Mouse (Mus musculus) Muller cell, postnatal 12 days (primary cell): Measurements from ENCODE around the gene Coro1b.

Experiments
- DNase-seq: peaks from one replicate; pipeline ENCODE4 v3.0.0-alpha.2; 2015; ENCODE audit errors: inconsistent ontology term

Gene Coro1b

DNA sequence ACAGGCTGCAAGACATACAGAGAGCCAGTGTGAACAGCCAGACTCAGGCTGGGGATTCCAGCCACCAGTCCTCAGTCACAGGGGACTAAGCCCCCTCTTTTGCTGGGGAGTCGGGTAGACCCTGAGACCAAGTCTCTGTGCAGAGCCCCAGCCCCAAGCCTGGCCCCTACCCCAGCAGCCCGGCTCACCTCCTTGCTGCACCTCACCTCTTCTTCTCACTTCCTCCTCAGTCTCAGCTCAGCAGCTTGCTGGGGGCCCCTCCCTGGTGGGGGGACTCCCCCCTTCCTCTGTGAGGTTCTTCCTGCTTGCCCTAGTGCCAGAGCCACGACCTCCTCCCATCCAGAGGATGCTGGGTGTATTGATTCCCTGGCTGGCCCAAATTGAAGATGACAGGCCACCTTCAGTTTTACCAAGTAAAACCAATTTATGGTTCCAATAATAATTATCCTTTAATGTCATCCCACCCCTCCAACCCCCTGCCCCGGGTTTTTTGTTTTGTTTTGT is 42.5 kb downstream of the Coro1b start, which contains the start of gene Tbc1d10c:
TSS of gene Tbc1d10c (minus strand) at position 454 of the 504 bp plus-strand sequence.
- no peak for DNase-seq

DNA sequence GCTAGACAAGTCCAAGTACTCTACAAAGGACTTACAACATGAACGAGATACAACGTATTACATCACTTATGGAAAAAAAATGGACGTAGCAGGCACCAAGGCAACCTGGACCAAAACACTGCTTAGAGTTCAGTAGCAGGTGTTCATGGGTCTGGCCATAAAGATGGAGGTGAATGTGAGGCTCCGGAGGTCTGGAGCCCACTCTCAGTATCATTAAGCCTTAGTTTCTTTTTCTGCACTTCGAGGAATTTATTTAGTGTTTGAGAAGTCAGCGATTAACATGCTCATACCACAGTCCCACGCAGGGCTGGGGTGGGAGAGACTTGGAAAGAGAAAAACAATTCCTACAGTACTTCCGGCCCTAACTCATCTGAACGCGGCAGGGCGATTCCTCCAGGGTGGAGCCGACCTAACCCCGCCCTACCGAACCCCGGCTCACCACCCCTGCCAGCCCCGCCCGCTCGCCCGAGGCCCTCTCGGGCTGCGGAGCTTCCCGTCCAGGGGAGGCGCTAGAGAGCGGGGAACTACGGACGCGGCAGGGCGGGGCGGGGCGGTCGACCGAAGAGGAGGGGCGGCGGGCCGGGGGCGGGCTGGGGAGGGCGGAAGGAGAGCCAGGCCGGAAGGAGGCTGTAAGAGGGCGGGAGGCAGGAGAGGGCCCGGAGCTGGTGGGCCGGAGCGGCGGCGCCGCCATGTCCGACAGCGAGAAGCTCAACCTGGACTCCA is 43.3 kb downstream of the Coro1b start, which contains the start of gene Ppp1ca:
TSS of gene Ppp1ca (plus strand) at position 538 of the 723 bp plus-strand sequence.
- DNase-seq: peak; percentile 98

DNA sequence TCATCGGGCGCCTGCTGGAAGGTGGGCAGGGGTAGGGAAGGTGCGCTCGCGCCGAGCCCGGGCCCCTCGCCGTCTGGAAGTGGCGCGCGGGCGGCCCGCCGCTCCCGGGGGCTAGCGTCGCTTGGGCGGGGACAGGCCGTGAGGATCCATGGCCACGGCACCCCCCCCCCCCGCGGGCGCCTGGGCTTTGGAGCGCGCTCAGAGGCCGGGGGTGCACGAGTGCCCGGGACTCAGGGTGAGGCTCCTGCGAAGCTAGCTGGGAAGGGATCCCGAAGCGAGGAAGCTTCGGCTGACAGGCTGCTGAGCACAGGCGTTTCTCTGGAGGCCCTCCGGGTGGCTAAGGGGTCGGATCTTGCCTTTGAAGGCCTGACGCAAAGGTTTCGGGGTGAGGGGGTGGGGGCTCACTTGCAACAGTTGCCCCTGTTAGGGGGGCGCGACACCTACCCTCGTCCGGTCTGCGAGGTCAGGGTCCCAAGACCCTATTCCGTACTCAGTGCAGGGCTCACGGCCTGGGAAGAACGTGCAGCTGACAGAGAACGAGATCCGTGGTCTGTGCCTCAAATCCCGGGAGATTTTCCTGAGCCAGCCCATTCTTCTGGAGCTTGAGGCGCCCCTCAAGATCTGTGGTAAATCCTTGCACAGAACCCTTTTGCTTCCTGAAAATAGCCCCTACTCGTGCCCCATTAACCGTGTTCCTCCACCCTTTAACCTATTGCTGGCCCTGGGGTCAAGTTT is 44.0 kb downstream of the Coro1b start:
- peak; percentile 33 for DNase-seq

DNA sequence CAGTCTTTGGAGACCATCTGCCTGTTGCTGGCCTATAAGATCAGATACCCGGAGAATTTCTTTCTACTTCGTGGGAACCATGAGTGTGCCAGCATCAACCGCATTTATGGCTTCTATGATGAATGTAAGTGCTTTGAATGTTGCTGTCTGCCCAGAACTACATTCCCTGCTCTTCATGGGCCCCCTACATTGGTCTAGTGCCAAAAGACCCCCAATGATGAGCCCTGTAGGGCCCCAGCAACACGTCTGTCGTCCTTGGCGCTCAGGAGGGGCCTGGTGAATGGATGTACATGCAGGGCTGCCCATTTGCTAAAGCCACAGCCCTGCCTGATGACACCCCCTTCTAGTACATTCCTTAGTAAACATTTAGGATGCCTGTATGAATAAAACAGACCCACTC is 44.7 kb downstream of the Coro1b start:
- DNase-seq: no peak

DNA sequence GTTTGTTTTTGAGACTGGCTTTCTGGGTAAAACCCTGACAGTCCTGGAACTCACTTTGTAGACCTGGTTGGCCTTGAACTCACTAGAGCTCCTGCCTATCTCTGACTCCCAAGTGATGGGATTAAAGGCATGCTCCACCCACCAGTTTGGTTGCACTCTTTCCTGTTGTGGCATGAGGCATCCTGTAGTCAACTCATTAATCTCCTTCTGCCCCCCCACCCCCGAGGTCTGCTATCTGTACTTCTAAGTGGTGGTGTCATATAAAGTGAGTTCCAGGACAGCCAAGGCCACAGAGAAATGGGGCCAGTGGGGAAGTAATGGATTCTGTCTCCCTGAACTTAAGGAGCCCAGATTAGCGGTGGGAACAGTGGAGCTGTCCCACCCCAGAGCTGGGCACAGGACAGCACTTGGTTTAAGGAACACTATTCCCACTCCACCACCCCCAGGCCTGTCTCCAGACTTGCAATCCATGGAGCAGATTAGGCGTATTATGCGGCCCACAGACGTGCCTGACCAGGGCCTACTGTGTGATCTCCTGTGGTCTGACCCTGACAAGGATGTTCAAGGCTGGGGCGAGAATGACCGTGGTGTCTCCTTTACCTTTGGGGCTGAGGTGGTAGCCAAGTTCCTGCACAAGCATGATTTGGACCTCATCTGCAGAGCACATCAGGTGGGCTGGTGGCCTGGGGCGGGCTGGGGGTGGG is 45.8 kb downstream of the Coro1b start:
- no peak for DNase-seq

DNA sequence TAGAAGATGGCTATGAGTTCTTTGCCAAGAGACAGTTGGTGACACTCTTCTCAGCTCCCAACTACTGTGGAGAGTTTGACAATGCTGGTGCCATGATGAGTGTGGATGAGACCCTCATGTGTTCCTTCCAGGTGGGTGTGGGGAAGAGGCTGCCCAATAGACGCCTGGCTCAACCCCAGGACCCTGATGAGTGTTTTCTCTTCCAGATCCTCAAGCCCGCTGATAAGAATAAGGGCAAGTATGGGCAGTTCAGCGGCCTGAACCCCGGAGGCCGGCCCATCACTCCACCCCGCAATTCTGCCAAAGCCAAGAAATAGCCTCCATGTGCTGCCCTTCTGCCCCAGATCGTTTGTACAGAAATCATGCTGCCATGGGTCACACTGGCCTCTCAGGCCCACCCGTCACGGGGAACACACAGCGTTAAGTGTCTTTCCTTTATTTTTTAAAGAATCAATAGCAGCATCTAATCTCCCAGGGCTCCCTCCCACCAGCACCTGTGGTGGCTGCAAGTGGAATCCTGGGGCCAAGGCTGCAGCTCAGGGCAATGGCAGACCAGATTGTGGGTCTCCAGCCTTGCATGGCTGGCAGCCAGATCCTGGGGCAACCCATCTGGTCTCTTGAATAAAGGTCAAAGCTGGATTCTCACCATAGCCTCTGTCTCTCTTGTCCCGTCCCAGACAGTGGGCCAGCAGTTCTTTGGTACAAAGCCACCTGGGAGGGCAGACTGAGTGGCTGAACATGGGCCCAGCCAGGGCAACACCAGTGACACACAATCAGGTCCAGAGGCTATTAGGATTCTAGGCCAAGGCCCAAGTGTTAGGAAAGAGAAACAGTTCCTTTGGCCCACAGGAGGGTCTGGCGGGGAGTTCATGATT is 46.6 kb downstream of the Coro1b start:
- peak; percentile 50 for DNase-seq

DNA sequence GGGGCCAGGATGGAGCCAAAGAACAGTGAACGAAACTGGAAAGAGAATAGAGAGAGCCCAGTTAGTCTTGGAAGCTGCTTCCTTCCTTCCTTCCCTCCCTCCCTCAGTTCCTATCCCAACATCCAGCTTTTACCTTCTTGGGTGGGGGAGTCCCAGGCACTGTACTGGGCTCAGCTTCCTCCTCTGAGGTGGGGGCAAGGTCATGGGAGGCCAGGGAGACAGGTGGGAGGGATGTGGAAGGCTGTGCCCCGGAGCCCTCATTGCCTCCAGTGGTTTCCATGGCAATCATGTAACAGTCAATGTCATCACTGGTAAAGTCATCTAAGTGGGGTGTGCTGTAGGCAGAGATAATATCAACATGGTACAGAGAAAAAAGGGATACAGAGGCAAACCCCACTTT is 47.6 kb downstream of the Coro1b start:
- no peak for DNase-seq

DNA sequence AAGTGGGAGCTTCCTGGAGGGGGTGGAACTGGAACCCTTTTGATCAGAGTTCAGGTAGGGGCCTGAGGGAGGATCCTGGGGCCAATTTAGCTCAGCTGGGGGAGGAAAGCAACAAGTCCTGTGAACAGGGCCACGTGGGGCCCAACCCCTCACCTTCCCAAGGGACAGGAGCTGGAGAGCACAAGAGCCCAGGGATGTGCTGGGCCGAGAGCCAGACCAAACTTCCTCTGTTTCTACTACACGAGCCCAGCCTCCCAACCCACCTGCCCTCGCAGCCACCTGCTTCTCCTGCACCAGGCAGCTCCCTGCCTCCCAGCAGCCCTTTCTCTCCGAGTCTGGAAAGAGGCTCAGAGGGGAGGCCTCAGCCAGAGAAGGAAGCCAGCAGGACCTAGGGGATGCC is 48.1 kb downstream of the Coro1b start:
- no peak for DNase-seq

DNA sequence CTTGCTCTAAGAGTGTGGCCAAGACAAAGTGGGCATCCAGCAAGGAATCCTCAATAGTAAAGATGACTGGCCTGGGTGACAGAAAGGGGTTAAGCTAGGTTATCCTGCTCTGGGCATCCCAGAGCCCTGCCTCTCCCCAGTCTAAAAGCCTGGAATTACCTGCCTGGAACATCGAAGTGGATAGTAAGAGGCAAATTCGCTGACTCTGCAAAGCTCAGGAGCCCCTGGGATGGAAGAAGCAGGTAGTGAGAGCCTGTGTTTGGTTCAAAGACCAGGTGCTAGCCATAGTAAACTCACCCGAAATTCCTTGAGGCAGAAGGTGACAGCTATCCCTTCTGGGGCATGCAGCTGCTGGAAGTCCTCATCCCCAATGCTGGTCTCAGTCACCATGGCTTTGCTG is 48.8 kb downstream of the Coro1b start:
- no peak for DNase-seq

DNA sequence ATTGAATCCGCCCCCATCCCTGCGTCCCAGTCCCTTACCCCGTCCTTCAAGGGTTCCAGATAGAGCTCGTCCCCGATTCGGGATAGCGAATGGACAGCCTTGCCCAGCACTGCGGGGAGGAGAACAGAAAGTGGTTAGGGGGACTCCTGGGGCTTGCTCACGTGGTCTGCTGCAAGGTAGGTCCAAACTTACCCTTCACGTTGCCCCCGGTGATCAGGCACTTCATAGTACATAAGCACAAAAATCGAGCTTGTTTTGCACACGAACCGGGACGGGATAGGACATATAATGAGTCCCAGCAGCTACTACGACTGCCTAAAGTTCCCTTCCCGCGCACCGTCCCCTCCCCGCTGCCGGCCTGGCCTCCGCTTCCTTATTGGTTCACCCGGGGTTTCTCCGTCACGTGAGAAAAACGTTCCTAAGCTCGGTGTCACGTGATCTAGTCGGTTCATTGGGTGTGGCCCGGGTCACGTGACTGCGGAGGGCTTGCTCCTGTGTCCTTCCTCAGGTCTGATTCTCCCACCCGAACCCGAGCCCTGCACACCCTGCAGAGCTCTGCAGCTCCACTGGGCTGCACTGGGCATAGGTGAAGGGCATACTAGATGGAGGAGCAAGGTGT is 53.0 kb downstream of the Coro1b start, which contains the start of gene Rad9a:
TSS of gene Rad9a (minus strand) at position 372 of the 619 bp plus-strand sequence.
- peak; percentile 94 for DNase-seq

DNA sequence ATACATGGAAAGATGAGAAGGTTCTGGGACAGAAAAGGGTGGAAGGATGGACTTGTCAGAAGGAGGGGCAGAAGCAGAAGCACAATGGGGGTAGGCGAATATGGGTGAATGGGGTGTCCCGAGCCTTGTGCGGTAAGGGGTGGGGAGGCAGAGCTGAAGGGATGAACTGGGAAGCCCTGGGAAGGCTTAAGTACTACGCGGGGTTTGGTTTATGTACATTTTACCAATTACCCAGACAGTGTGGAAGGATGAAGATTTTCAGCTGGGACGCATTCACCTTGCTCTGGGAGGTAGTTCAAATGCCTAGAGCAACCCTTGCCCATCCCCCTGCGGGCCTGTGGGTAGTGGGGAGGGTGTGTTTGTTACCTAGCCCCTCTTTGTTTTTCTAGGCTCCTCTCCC is 53.7 kb downstream of the Coro1b start:
- DNase-seq: no peak

DNA sequence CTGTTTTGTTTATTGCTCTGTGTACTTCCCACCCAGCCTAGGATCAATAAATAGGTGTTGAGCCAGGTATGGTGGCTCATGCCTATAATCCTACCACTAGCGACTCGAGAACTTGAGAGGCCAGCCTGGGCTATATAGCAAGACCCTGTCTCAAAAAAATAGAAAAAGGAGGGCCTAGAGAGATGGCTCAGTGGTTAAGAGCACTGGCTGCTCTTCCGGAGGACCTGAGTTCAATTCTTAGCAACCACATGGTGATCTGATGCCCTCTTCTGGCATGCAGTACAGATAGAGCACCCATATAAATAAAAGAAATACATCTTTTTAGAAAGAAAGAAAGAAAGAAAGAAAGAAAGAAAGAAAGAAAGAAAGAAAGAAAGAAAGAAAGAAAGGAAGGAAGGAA is 54.7 kb downstream of the Coro1b start:
- no peak for DNase-seq
